ENCODE assay signal across 8 mouse cellular contexts in the genomic region with DNA sequence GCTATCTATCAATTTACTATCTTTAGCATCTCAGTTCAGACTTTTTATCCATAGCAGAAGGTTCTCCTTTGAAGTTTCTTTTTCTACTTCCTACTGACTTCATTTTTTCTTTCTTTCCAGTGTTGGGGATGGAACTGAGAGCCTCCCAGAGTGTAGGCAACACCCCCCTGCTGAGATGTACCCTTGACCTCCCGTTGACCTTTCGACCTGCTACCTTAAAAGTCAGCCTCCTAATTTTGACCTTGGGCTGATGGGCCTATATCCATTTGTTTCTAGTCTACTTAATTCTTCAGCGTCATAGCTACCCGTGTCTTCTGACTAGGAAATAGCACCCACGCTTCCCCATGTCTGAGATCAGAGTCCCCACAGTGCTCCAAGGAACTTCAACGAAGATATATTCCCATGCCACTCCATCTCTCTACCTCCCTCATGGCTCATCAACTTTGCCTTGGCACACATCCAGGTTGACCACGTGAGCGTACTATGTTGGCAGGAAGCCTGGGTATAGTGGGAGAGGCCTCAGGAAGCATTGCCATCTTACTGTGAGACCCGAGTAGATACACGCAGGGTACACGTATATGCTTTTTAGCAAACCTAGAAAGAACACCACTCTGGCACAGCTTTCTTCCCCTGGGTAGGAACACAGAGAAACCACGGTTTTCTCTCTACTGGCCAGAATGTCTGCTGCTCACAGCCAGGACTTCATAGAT. TPM values are rescaled to one million over a fixed set of nuclear protein-coding genes. Genes with fewer than 3 reads are reported as not detected.
A peak's percentile ranks its signal among the peaks of the same experiment; 100 is the strongest.
DNase-seq lines count a peak whose midpoint lies in the region; ATAC-seq and TF ChIP-seq lines count a peak whose summit lies in the region.

No protein-coding gene starts in this region.

- DNase-seq in adrenal gland, adult 18-20 months (ENCODE audit: low spot score in 2 of 2) = peak; percentile 74 to 82
- DNase-seq in forebrain, embryonic 14.5 days (ENCODE audit: low spot score) = peak; percentile 91
- peak; percentile 65 to 79 for DNase-seq in heart, postnatal 14 days
- peak; percentile 60 to 79 for DNase-seq in layer of hippocampus, adult 18-20 months (ENCODE audit: low spot score in 2 of 2)
- peak; percentile 74 to 81 for DNase-seq in right cerebral cortex, adult 2 months (ENCODE audit: low spot score in 2 of 2)

- 56% methylated on average over 12 of the region's 12 CpGs for WGBS in forebrain, embryonic 14.5 days
- 40% methylated on average over 12 of the region's 12 CpGs for WGBS in lung, embryonic 16.5 days

- peak; percentile 89 for ATAC-seq in forebrain, embryonic 14.5 days
- peak; percentile 68 for ATAC-seq in lung, embryonic 16.5 days (ENCODE audit: low read depth)
- ATAC-seq in erythroid progenitor cell, adult 5-6 weeks (replicated peaks; ENCODE audit: low FRiP score, poor library complexity, severe bottlenecking) = no peak

- peak overlapping the region; percentile 46 for H3K4me2 ChIP-seq in forebrain, embryonic 14.5 days (ENCODE audit: low read length)
- H3K4me2 ChIP-seq in lung, embryonic 16.5 days (ENCODE audit: low read depth, low read length) = peak overlapping the region; percentile 55

- H3K9ac ChIP-seq in forebrain, embryonic 14.5 days (ENCODE audit: low read length) = no peak overlapping the region
- H3K9ac ChIP-seq in lung, embryonic 16.5 days (ENCODE audit: low read length) = 0 out of 2 replicates have a peak overlapping the region, but pooled peaks have one; percentile 45

- no peak overlapping the region for H3K27ac ChIP-seq in forebrain, embryonic 14.5 days (ENCODE audit: low read depth, low read length)
- peak overlapping the region; percentile 70 for H3K27ac ChIP-seq in lung, embryonic 16.5 days (ENCODE audit: low read length)

- no peak overlapping the region for H3ac ChIP-seq in C2C12 (ENCODE audit: control insufficient read depth, insufficient read length, low read depth)

- no peaks in the 10 kb centered on the region for H3K27me3 ChIP-seq in C2C12 (ENCODE audit: control insufficient read depth, insufficient read depth, insufficient read length)
- H3K27me3 ChIP-seq in forebrain, embryonic 14.5 days (replicated peaks; ENCODE audit: control insufficient read depth, insufficient read depth, low read length) = no peaks in the 10 kb centered on the region
- no peaks in the 10 kb centered on the region for H3K27me3 ChIP-seq in lung, embryonic 16.5 days (ENCODE audit: control insufficient read depth, insufficient read depth, low read depth, low read length)

- no peak overlapping the region for H3K4me3 ChIP-seq in C2C12 (ENCODE audit: insufficient read depth, poor library complexity, severe bottlenecking)
- no peak overlapping the region for H3K4me3 ChIP-seq in forebrain, embryonic 14.5 days (ENCODE audit: low read depth, low read length)
- peak overlapping the region; percentile 38 for H3K4me3 ChIP-seq in lung, embryonic 16.5 days (ENCODE audit: low read length)

- no peaks in the 10 kb centered on the region for H3K79me3 ChIP-seq in C2C12 (ENCODE audit: low read depth)

- intact Hi-C loops in heart, postnatal 14 days (cut with DNase I) = loop anchor here (1.0 to 10.0 kb wide), 6 partner anchors 96 to 963 kb away; a partner anchor contains a TSS

- no peak for TF ChIP-seq CTCF in C2C12 (IDR thresholded peaks at IDR 0.05; ENCODE audit: control insufficient read depth, insufficient read depth, insufficient read length)

- no peaks in the 10 kb centered on the region for H3K79me2 ChIP-seq in C2C12 (ENCODE audit: control insufficient read depth, insufficient read depth)

- H3K9me3 ChIP-seq in forebrain, embryonic 14.5 days (replicated peaks; ENCODE audit: control insufficient read depth, low read length) = no peaks in the 10 kb centered on the region
- 0 out of 2 replicates have a peak, but pooled peaks cover 2% of the 10 kb centered on the region for H3K9me3 ChIP-seq in lung, embryonic 16.5 days (ENCODE audit: control insufficient read depth, low read length)

- H3K4me1 ChIP-seq in forebrain, embryonic 14.5 days (ENCODE audit: control insufficient read depth, insufficient read depth, low read length) = peaks cover 7% of the 10 kb centered on the region
- peaks cover 18% of the 10 kb centered on the region for H3K4me1 ChIP-seq in lung, embryonic 16.5 days (replicated peaks; ENCODE audit: control insufficient read depth, insufficient read depth, low read length)

- H3K36me3 ChIP-seq in C2C12 (ENCODE audit: control insufficient read depth, insufficient read depth) = no peaks in the 10 kb centered on the region
- no peaks in the 10 kb centered on the region for H3K36me3 ChIP-seq in forebrain, embryonic 14.5 days (ENCODE audit: control insufficient read depth, insufficient read depth, low read length)
- no peaks in the 10 kb centered on the region for H3K36me3 ChIP-seq in lung, embryonic 16.5 days (ENCODE audit: control insufficient read depth, insufficient read depth, low read length)

TF ChIP-seq in C2C12, 6 proteins besides CTCF, POLR2A, EP300 and RAD21:
- TF ChIP-seq MYOG (IDR thresholded peaks at IDR 0.05; ENCODE audit: control insufficient read depth, extremely low read depth, insufficient read length) (no peak), FOSL1 (IDR thresholded peaks at IDR 0.05; ENCODE audit: insufficient read depth, low read length, poor library complexity, severe bottlenecking) (no peak), USF1 (IDR thresholded peaks at IDR 0.05; ENCODE audit: low read depth) (peak; percentile 85)

RNA-seq across cellular contexts. Expression of a gene that starts 46.6 kb away (rescaled TPM):
- not detected for polyA plus RNA-seq in C2C12 (2012; fragmentation: generic; extraction: Trizol)
- total RNA-seq in adrenal gland, adult 18-20 months (2021) = not detected
- 0.66 and 1.3 TPM in 2 replicates for polyA plus RNA-seq in forebrain, embryonic 14.5 days (2014; fragmentation: Nextera tagmentation; extraction: Ambion mirVana)
- total RNA-seq in heart, postnatal 14 days (2021) = not detected
- total RNA-seq in layer of hippocampus, adult 18-20 months (2021) = not detected
- polyA plus RNA-seq in lung, embryonic 16.5 days (2015; fragmentation: Nextera tagmentation; extraction: Ambion mirVana) = 5.3 and 5.4 TPM in 2 replicates
- total RNA-seq in erythroid progenitor cell, adult 5-6 weeks (2015; ENCODE audit: low replicate concordance) = 4.0 TPM in 1 of 2 replicates, not detected in the other
- total RNA-seq in erythroid progenitor cell, adult 5-6 weeks (2017; ENCODE audit: low replicate concordance) = not detected in 2 replicates
